Mouse (Mus musculus): ENCODE measurements around the gene Etv6. TPM values are rescaled to one million over a fixed set of nuclear protein-coding genes. Genes with fewer than 3 reads are reported as not detected.
A peak's percentile ranks its signal among the peaks of the same experiment; 100 is the strongest.

Gene Etv6
- polyA plus RNA-seq, 1 experiment from 2014 or later = 3.8 TPM

- Histone ChIP-seq H3K9ac (no peak overlapping the region), H3K27ac (replicated peaks) (no peak overlapping the region), H3K4me2 (no peak overlapping the region), H3K4me1 (replicated peaks) (peaks cover 11% of the 10 kb centered on the region), H3K27me3 (no peaks in the 10 kb centered on the region), H3K4me3 (replicated peaks) (no peak overlapping the region), H3K9me3 (replicated peaks) (no peaks in the 10 kb centered on the region), H3K36me3 (replicated peaks) (no peaks in the 10 kb centered on the region)
- 57% methylated on average over 7 of the region's 7 CpGs for WGBS (ENCODE audit: insufficient replicate concordance)
- ATAC-seq (ENCODE audit: insufficient read depth) = no peak
Observed at GRCm38 (mm10) chr6:134032451-134032850, 3.0 kb upstream of the Etv6 start.

GRCm38 (mm10) chr6:134034436-134034835 is 1.1 kb upstream of the Etv6 start:
- no peak for ATAC-seq (ENCODE audit: insufficient read depth)
- WGBS (ENCODE audit: insufficient replicate concordance) = under 1% methylated on average over 8 of the region's 8 CpGs

GRCm38 (mm10) chr6:134034904-134035489 is 503 bp upstream of the Etv6 start:
- under 1% methylated on average over 55 of the region's 55 CpGs for WGBS (ENCODE audit: insufficient replicate concordance)

More at GRCm38 (mm10) chr6:134034436-134034835, 1.1 kb upstream of the Etv6 start:
- Histone ChIP-seq H3K4me3 (replicated peaks) (peak overlapping the region; percentile 74), H3K36me3 (replicated peaks) (no peaks in the 10 kb centered on the region), H3K27ac (replicated peaks) (no peak overlapping the region), H3K9me3 (replicated peaks) (no peaks in the 10 kb centered on the region), H3K4me1 (replicated peaks) (peaks cover 30% of the 10 kb centered on the region), H3K27me3 (no peaks in the 10 kb centered on the region), H3K4me2 (peak overlapping the region; percentile 88), H3K9ac (peak overlapping the region; percentile 58; the same call in 1 of the 2 replicates)

GRCm38 (mm10) chr6:134036491-134036911 is 1.0 kb downstream of the Etv6 start:
- Histone ChIP-seq H3K4me3 (replicated peaks) (peak overlapping the region; percentile 74), H3K9me3 (replicated peaks) (no peaks in the 10 kb centered on the region), H3K36me3 (replicated peaks) (no peaks in the 10 kb centered on the region), H3K4me1 (replicated peaks) (peaks cover 38% of the 10 kb centered on the region), H3K27me3 (no peaks in the 10 kb centered on the region), H3K9ac (peak overlapping the region; percentile 58), H3K27ac (replicated peaks) (peak overlapping the region; percentile 90), H3K4me2 (peak overlapping the region; percentile 88)
- ATAC-seq (ENCODE audit: insufficient read depth) = no peak
- WGBS (ENCODE audit: insufficient replicate concordance) = 1% methylated on average over 7 of the region's 8 CpGs

More at GRCm38 (mm10) chr6:134034904-134035489, 503 bp upstream of the Etv6 start:
- Histone ChIP-seq H3K4me3 (replicated peaks) (peak overlapping the region; percentile 74), H3K36me3 (replicated peaks) (no peaks in the 10 kb centered on the region), H3K27ac (replicated peaks) (peak overlapping the region; percentile 90), H3K9ac (peak overlapping the region; percentile 58), H3K4me2 (peak overlapping the region; percentile 88), H3K9me3 (replicated peaks) (no peaks in the 10 kb centered on the region), H3K4me1 (replicated peaks) (peaks cover 32% of the 10 kb centered on the region), H3K27me3 (no peaks in the 10 kb centered on the region)
- ATAC-seq (ENCODE audit: insufficient read depth) = peak; percentile 75

- Histone ChIP-seq H3K27ac (replicated peaks) (0 out of 2 replicates have a peak overlapping the region, but pooled peaks have one; percentile 9), H3K4me3 (replicated peaks) (peak overlapping the region; percentile 74), H3K27me3 (no peaks in the 10 kb centered on the region), H3K9ac (0 out of 2 replicates have a peak overlapping the region, but pooled peaks have one; percentile 9), H3K4me1 (replicated peaks) (peaks cover 43% of the 10 kb centered on the region), H3K9me3 (replicated peaks) (no peaks in the 10 kb centered on the region), H3K4me2 (peak overlapping the region; percentile 88), H3K36me3 (replicated peaks) (no peaks in the 10 kb centered on the region)
- 8% methylated on average over 3 of the region's 3 CpGs for WGBS (ENCODE audit: insufficient replicate concordance)
- no peak for ATAC-seq (ENCODE audit: insufficient read depth)
Observed at GRCm38 (mm10) chr6:134036951-134037431, 1.5 kb downstream of the Etv6 start.

- Histone ChIP-seq H3K27me3 (no peaks in the 10 kb centered on the region), H3K27ac (replicated peaks) (no peak overlapping the region), H3K4me3 (replicated peaks) (peak overlapping the region; percentile 74; the same call in 1 of the 2 replicates), H3K36me3 (replicated peaks) (no peaks in the 10 kb centered on the region), H3K4me2 (peak overlapping the region; percentile 88), H3K4me1 (replicated peaks) (peaks cover 49% of the 10 kb centered on the region), H3K9ac (no peak overlapping the region), H3K9me3 (replicated peaks) (no peaks in the 10 kb centered on the region)
- WGBS (ENCODE audit: insufficient replicate concordance) = 26% methylated on average over 10 of the region's 10 CpGs
- no peak for ATAC-seq (ENCODE audit: insufficient read depth)
Observed at GRCm38 (mm10) chr6:134037960-134038359, 2.5 kb downstream of the Etv6 start.

GRCm38 (mm10) chr6:134038881-134039280 is 3.4 kb downstream of the Etv6 start:
- Histone ChIP-seq H3K4me1 (replicated peaks) (peaks cover 54% of the 10 kb centered on the region), H3K9ac (no peak overlapping the region), H3K4me3 (replicated peaks) (0 out of 2 replicates have a peak overlapping the region, but pooled peaks have one; percentile 74), H3K36me3 (replicated peaks) (no peaks in the 10 kb centered on the region), H3K4me2 (peak overlapping the region; percentile 88), H3K9me3 (replicated peaks) (no peaks in the 10 kb centered on the region), H3K27ac (replicated peaks) (no peak overlapping the region), H3K27me3 (no peaks in the 10 kb centered on the region)
- 18% methylated on average over 6 of the region's 6 CpGs for WGBS (ENCODE audit: insufficient replicate concordance)
- no peak for ATAC-seq (ENCODE audit: insufficient read depth)

GRCm38 (mm10) chr6:134039351-134039750 is 3.9 kb downstream of the Etv6 start:
- H3K4me3 ChIP-seq (replicated peaks) = no peak overlapping the region
- H3K4me2 ChIP-seq = 0 out of 2 replicates have a peak overlapping the region, but pooled peaks have one; percentile 88
- H3K27ac ChIP-seq (replicated peaks) = no peak overlapping the region
- H3K9ac ChIP-seq = no peak overlapping the region
- H3K36me3 ChIP-seq (replicated peaks) = no peaks in the 10 kb centered on the region
- ATAC-seq (ENCODE audit: insufficient read depth) = no peak
- no peaks in the 10 kb centered on the region for H3K27me3 ChIP-seq
- H3K9me3 ChIP-seq (replicated peaks) = no peaks in the 10 kb centered on the region
- H3K4me1 ChIP-seq (replicated peaks) = peaks cover 54% of the 10 kb centered on the region
- 54% methylated on average over 8 of the region's 8 CpGs for WGBS (ENCODE audit: insufficient replicate concordance)

- H3K27me3 ChIP-seq = no peaks in the 10 kb centered on the region
- no peaks in the 10 kb centered on the region for H3K9me3 ChIP-seq (replicated peaks)
- peaks cover 64% of the 10 kb centered on the region for H3K4me1 ChIP-seq (replicated peaks)
- no peak overlapping the region for H3K4me2 ChIP-seq
- H3K27ac ChIP-seq (replicated peaks) = no peak overlapping the region
- no peak overlapping the region for H3K4me3 ChIP-seq (replicated peaks)
- no peak for ATAC-seq (ENCODE audit: insufficient read depth)
- no peaks in the 10 kb centered on the region for H3K36me3 ChIP-seq (replicated peaks)
- no peak overlapping the region for H3K9ac ChIP-seq
- WGBS (ENCODE audit: insufficient replicate concordance) = 33% methylated on average over 3 of the region's 3 CpGs
Observed at GRCm38 (mm10) chr6:134040312-134040711, 4.8 kb downstream of the Etv6 start.

GRCm38 (mm10) chr6:134041286-134041685 is 5.8 kb downstream of the Etv6 start:
- ATAC-seq (ENCODE audit: insufficient read depth) = no peak
- H3K27ac ChIP-seq (replicated peaks) = no peak overlapping the region
- no peaks in the 10 kb centered on the region for H3K27me3 ChIP-seq
- no peak overlapping the region for H3K4me2 ChIP-seq
- H3K36me3 ChIP-seq (replicated peaks) = no peaks in the 10 kb centered on the region
- peaks cover 72% of the 10 kb centered on the region for H3K4me1 ChIP-seq (replicated peaks)
- H3K4me3 ChIP-seq (replicated peaks) = no peak overlapping the region
- no peaks in the 10 kb centered on the region for H3K9me3 ChIP-seq (replicated peaks)
- 59% methylated on average over 7 of the region's 7 CpGs for whole genome bisulfite sequencing (ENCODE audit: insufficient replicate concordance)
- H3K9ac ChIP-seq = no peak overlapping the region

GRCm38 (mm10) chr6:134041916-134042315 is 6.4 kb downstream of the Etv6 start:
- Histone ChIP-seq H3K4me1 (replicated peaks) (peaks cover 73% of the 10 kb centered on the region), H3K9ac (no peak overlapping the region), H3K4me3 (replicated peaks) (no peak overlapping the region), H3K27me3 (no peaks in the 10 kb centered on the region), H3K27ac (replicated peaks) (no peak overlapping the region), H3K9me3 (replicated peaks) (no peaks in the 10 kb centered on the region), H3K36me3 (replicated peaks) (no peaks in the 10 kb centered on the region), H3K4me2 (no peak overlapping the region)
- 30% methylated on average over 12 of the region's 12 CpGs for WGBS (ENCODE audit: insufficient replicate concordance)
- ATAC-seq (ENCODE audit: insufficient read depth) = peak; percentile 34; the same call in 1 of the 2 replicates

Measured in liver, embryonic 15.5 days (tissue).